Mouse (Mus musculus) embryonic facial prominence, embryonic 10.5 days (tissue): Measurements from ENCODE around the gene Rasa3. TPM values are rescaled to one million over a fixed set of nuclear protein-coding genes. Genes with fewer than 3 reads are reported as not detected.

Experiments
- DNase-seq: peaks from one replicate; pipeline ENCODE4 v3.0.0-alpha.2; 2017; ENCODE audit warnings: low spot score
- H3K27ac ChIP-seq: fragments of 300-500 bp; sonication (generic); replicated peaks from 2 replicates; pipeline ENCODE4 v1.5.1; 2016; ENCODE audit warnings: mild to moderate bottlenecking
- H3K27me3 ChIP-seq: fragments of 300-500 bp; sonication (generic); replicated peaks from 2 replicates; pipeline ENCODE4 v1.6.1; 2016; ENCODE audit warnings: low read depth, mild to moderate bottlenecking; ENCODE audit not compliant: poor library complexity, severe bottlenecking
- H3K36me3 ChIP-seq: fragments of 300-500 bp; sonication (generic); replicated peaks from 2 replicates; pipeline ENCODE4 v1.6.1; 2016; ENCODE audit warnings: mild to moderate bottlenecking, moderate library complexity
- H3K4me1 ChIP-seq: fragments of 300-500 bp; sonication (generic); 2 replicates; pipeline ENCODE4 v1.6.1; 2016
- H3K4me3 ChIP-seq: fragments of 300-500 bp; sonication (generic); 2 replicates; pipeline ENCODE4 v1.5.1; 2016; ENCODE audit warnings: mild to moderate bottlenecking, moderate library complexity
- H3K9me3 ChIP-seq: fragments of 300-500 bp; sonication (generic); 2 replicates; pipeline ENCODE4 v1.6.1; 2016; ENCODE audit warnings: mild to moderate bottlenecking
- WGBS: fragments of 180-500 bp; shearing (Covaris S2); methylation state at CpG from one replicate; pipeline ENCODE4 v1.1.7; 2016; 5-methylcytosine and 5-hydroxymethylcytosine counted together
- polyA plus RNA-seq: library from polyadenylated mRNA; unstranded; fragments of >200 nt; fragmentation: Nextera tagmentation; extraction: Ambion mirVana; gene quantifications from 2 replicates; pipeline ENCODE4 v1.2.1, GENCODE M21; 2016

Gene Rasa3
- polyA plus RNA-seq, 1 experiment from 2014 or later, result 26.3 TPM

DNA sequence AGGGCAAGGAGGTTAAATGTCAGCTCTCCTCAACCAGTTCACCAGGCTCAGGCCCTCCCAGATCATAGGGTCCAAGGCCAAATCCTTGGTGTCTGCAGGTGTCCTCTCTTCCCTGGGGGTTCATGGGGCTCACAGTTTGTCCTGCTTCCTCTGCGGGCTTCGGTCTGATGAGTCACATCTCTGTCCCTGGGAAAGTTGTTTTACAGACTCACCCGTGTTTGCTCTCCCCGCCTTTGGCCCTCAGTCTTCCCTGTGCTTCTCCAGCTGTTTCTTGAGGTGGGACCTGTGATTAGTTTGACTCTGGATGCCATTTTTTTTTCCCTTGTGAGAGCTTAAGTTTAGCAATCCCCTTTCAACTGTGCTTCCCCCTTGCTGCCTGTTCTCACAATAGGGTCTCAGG is 18.8 kb upstream of the Rasa3 start:
- H3K27me3 ChIP-seq, result no peaks in the 10 kb centered on the region
- WGBS, result 71% methylated on average over 4 of the region's 4 CpGs
- no peaks in the 10 kb centered on the region for H3K9me3 ChIP-seq
- no peak overlapping the region; the same call in 1 of the 2 replicates for H3K27ac ChIP-seq
- H3K4me1 ChIP-seq, result peaks cover 13% of the 10 kb centered on the region
- no peak overlapping the region for H3K4me3 ChIP-seq
- H3K36me3 ChIP-seq, result no peaks in the 10 kb centered on the region
- no peak for DNase-seq

- Histone ChIP-seq H3K27me3 (no peaks in the 10 kb centered on the region), H3K36me3 (no peaks in the 10 kb centered on the region), H3K9me3 (no peaks in the 10 kb centered on the region), H3K4me3 (no peak overlapping the region), H3K4me1 (peaks cover 13% of the 10 kb centered on the region), H3K27ac (no peak overlapping the region)
- WGBS, result 90% methylated on average over 10 of the region's 10 CpGs
- no peak for DNase-seq
Measured at GRCm38 (mm10) chr8:13695203-13695867, 17.9 kb upstream of the Rasa3 start.

GRCm38 (mm10) chr8:13694735-13695134 is 17.3 kb upstream of the Rasa3 start:
- WGBS, result 78% methylated on average over 12 of the region's 12 CpGs
- H3K27me3 ChIP-seq, result no peaks in the 10 kb centered on the region
- H3K4me3 ChIP-seq, result no peak overlapping the region

DNA sequence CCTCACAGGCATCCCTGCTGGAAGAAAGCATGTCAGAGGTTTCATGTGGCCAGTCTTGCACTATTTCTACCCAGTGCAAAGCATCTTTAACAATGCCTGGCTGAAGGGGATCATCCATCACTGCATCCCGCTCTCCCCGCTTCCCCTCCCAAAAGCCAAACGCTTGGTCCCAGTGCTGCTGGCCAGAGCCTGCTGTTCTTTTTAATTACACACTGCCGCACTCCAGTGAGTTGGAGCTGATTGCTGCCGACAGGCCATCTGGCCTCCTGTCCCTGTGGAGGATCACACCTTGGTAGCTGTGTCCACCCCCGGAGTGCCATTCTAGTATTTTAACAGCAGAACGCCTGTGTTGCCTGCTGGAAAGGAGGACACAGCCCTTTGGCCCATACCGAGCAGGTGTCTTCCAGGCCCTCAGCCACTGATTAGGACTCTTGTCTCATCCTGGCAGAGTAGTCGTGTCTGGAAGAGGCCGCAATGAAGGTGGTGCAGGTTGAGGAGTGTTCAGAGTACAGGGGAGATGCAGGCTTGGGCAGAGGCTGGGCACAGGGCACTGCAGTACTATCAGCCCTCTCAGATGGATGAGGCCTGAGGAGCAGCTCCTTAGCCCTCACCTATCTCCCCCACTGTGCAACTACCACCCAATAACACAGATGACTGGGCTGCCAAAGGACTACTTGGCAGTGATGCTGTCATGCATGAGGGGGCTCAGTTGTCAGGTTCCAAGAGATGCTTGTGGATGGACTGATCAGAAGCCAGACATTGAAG is 15.1 kb upstream of the Rasa3 start:
- no peaks in the 10 kb centered on the region for H3K36me3 ChIP-seq
- DNase-seq, result no peak
- H3K9me3 ChIP-seq, result no peaks in the 10 kb centered on the region
- no peaks in the 10 kb centered on the region for H3K27me3 ChIP-seq
- 64% methylated on average over 10 of the region's 10 CpGs for WGBS
- no peak overlapping the region for H3K27ac ChIP-seq
- H3K4me1 ChIP-seq, result peaks cover 20% of the 10 kb centered on the region
- H3K4me3 ChIP-seq, result no peak overlapping the region

More at GRCm38 (mm10) chr8:13694735-13695134, 17.3 kb upstream of the Rasa3 start:
- Histone ChIP-seq H3K4me1 (peaks cover 13% of the 10 kb centered on the region), H3K36me3 (no peaks in the 10 kb centered on the region), H3K27ac (no peak overlapping the region), H3K9me3 (no peaks in the 10 kb centered on the region)
- DNase-seq, result no peak

- no peaks in the 10 kb centered on the region for H3K36me3 ChIP-seq
- 88% methylated on average over 5 of the region's 5 CpGs for WGBS
- DNase-seq, result no peak
- peaks cover 20% of the 10 kb centered on the region for H3K4me1 ChIP-seq
- no peaks in the 10 kb centered on the region for H3K9me3 ChIP-seq
- no peak overlapping the region for H3K27ac ChIP-seq
- no peak overlapping the region for H3K4me3 ChIP-seq
- H3K27me3 ChIP-seq, result no peaks in the 10 kb centered on the region
Measured at GRCm38 (mm10) chr8:13689331-13689730, 11.9 kb upstream of the Rasa3 start.

DNA sequence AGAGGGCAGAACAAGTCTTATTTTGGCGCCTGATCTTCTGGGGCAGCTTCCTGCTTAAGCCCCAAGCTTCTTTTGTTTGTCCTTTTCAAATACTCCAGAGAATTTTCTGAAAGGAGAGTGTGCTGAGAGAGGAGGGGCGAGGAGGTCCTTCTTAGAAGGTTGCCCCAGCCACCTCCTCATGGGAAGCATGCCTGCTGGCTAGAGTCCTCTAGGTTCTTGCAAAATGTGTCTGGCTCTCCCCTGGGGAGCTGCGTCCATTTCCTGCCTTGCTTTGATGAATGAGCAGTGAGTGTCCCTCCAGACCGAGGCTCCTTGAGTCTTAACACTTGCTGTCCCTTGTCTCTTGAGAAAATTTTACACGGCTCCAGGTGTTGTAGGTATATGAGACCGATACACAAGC is 11.1 kb upstream of the Rasa3 start:
- Histone ChIP-seq H3K4me1 (peaks cover 29% of the 10 kb centered on the region), H3K4me3 (no peak overlapping the region), H3K27ac (peak overlapping the region; percentile 59; the same call in 1 of the 2 replicates), H3K27me3 (no peaks in the 10 kb centered on the region), H3K9me3 (no peaks in the 10 kb centered on the region), H3K36me3 (no peaks in the 10 kb centered on the region)
- 57% methylated on average over 6 of the region's 6 CpGs for WGBS
- no peak for DNase-seq

GRCm38 (mm10) chr8:13687941-13688340 is 10.5 kb upstream of the Rasa3 start:
- Histone ChIP-seq H3K4me1 (peaks cover 31% of the 10 kb centered on the region), H3K27ac (peak overlapping the region; percentile 59), H3K27me3 (no peaks in the 10 kb centered on the region), H3K9me3 (no peaks in the 10 kb centered on the region), H3K36me3 (no peaks in the 10 kb centered on the region), H3K4me3 (no peak overlapping the region)
- DNase-seq, result no peak
- WGBS, result 79% methylated on average over 4 of the region's 4 CpGs

- Histone ChIP-seq H3K36me3 (no peaks in the 10 kb centered on the region), H3K4me1 (peaks cover 29% of the 10 kb centered on the region), H3K27me3 (no peaks in the 10 kb centered on the region), H3K9me3 (no peaks in the 10 kb centered on the region), H3K27ac (no peak overlapping the region), H3K4me3 (no peak overlapping the region)
- 93% methylated on average over 8 of the region's 8 CpGs for WGBS
- DNase-seq, result no peak
Measured at GRCm38 (mm10) chr8:13687101-13687717, 9.8 kb upstream of the Rasa3 start.

- no peaks in the 10 kb centered on the region for H3K36me3 ChIP-seq
- WGBS, result 80% methylated on average over 7 of the region's 7 CpGs
- H3K27ac ChIP-seq, result no peak overlapping the region
- no peaks in the 10 kb centered on the region for H3K27me3 ChIP-seq
- peaks cover 31% of the 10 kb centered on the region for H3K4me1 ChIP-seq
- no peak for DNase-seq
- H3K4me3 ChIP-seq, result no peak overlapping the region
- no peaks in the 10 kb centered on the region for H3K9me3 ChIP-seq
Measured at GRCm38 (mm10) chr8:13686426-13686825, 9.0 kb upstream of the Rasa3 start.

DNA sequence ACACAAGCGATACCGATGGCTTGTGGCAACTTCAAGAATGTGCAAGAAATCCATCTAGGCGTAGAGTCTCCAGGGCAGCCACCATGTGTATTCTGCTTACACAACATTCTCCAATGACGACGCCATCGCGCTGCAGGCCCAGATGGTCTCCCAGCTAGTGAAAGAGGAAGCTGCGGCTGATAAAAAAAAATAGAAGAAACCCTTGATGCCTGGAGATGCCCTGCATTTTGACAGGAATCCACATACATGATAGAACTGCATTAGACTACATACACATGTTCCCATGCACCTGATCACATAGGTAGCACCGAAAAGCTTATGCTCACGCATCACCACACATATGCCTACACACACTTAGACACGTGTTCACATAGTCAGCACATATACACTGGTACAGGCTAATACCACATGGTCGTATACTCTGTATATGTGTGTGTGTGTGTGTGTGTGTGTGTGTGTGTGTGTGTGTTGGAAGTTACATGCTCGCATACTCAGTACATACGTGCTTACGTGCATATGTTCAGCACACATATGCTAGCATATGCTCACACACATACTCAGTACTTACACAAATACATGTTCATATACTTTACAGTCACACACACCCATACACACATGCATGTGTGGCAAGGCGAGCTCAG is 8.4 kb upstream of the Rasa3 start:
- no peak overlapping the region for H3K4me3 ChIP-seq
- peaks cover 31% of the 10 kb centered on the region for H3K4me1 ChIP-seq
- 89% methylated on average over 16 of the region's 16 CpGs for WGBS
- H3K27me3 ChIP-seq, result no peaks in the 10 kb centered on the region
- H3K36me3 ChIP-seq, result no peaks in the 10 kb centered on the region
- DNase-seq, result no peak
- no peaks in the 10 kb centered on the region for H3K9me3 ChIP-seq
- no peak overlapping the region for H3K27ac ChIP-seq

DNA sequence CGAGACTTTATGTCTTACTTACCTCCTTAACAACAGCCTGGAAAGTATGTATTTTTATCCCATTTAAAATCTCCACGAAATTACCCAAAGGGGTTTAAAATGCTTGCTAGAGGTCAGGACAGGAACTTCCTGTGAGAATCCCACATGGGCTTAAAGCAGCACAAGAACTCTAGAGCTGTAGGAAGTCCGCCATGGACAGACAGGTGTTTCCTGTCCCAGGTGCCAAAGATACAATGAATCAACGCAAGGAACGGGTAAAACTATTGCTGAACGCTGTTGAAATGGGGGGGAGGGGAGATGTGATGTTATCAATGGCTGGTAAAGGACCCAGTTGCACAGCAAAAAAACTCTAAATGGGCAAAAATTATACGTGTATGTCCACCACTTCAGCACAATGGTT is 6.7 kb upstream of the Rasa3 start:
- H3K4me1 ChIP-seq, result peaks cover 31% of the 10 kb centered on the region
- no peaks in the 10 kb centered on the region for H3K9me3 ChIP-seq
- peaks cover 15% of the 10 kb centered on the region for H3K27me3 ChIP-seq
- DNase-seq, result no peak
- no peaks in the 10 kb centered on the region for H3K36me3 ChIP-seq
- H3K27ac ChIP-seq, result no peak overlapping the region
- no peak overlapping the region for H3K4me3 ChIP-seq
- 55% methylated on average over 7 of the region's 7 CpGs for WGBS

DNA sequence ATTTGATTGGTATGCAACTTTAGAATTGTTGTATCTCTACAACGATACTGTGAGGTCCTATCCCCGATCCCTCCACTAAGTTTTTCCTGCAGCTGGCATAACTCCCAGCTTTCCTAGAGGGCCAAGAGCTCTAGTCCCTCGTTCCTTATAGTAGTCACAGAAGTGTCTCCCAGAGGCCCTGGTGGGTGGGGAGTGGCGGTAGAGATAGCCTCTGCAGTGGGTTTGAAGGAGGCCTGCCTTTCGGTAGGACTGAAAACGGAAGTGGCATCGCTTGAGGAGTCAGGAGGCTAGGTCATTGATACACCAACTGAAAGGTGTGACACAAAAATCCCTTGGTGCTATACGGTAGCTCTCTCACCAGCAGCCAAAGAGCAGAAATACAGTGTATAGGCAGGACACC is 779 bp upstream of the Rasa3 start:
- Histone ChIP-seq H3K36me3 (no peaks in the 10 kb centered on the region), H3K4me1 (peaks cover 45% of the 10 kb centered on the region), H3K9me3 (no peaks in the 10 kb centered on the region), H3K27ac (no peak overlapping the region), H3K4me3 (peak overlapping the region; percentile 75), H3K27me3 (peaks cover 27% of the 10 kb centered on the region)
- WGBS, result 53% methylated on average over 8 of the region's 8 CpGs
- DNase-seq, result no peak
